Mouse (Mus musculus) activated CD4-positive, CD25-positive, alpha-beta regulatory T cell, adult 4 months (primary cell): ENCODE measurements around the gene Bbs9. TPM values are rescaled to one million over a fixed set of nuclear protein-coding genes. Genes with fewer than 3 reads are reported as not detected.
"Not testable (repeated sequence)": the region's sequence is repeated elsewhere in the genome, so short reads cannot be mapped to it uniquely, and the experiment has no call there.

Experiments used
- ATAC-seq: one replicate; pipeline ENCODE4 v1.8.0; 2017
- polyA plus RNA-seq, 2 experiments: library from polyadenylated mRNA; unstranded; fragments of 100-300 nt; shearing (Covaris generic); gene quantifications; one replicate each; pipeline ENCODE4 v1.2.1; 2017

Gene Bbs9
- polyA plus RNA-seq = 10 to 100 TPM; 10.7 to 15.1 TPM

GRCm38 (mm10) chr9:22475424-22475868 is at the start of gene Bbs9:
TSS of gene Bbs9 (plus strand) at chr9:22475715.
- ATAC-seq = peak; percentile 99

- ATAC-seq = no peak
Observed at GRCm38 (mm10) chr9:22428028-22428665, 47.4 kb upstream of the Bbs9 start.

- no peak for ATAC-seq
Observed at GRCm38 (mm10) chr9:22428666-22429410, 46.7 kb upstream of the Bbs9 start.

- peak; percentile 36 for ATAC-seq
Observed at GRCm38 (mm10) chr9:22429533-22430241, 45.8 kb upstream of the Bbs9 start.

GRCm38 (mm10) chr9:22430315-22430840 is 45.1 kb upstream of the Bbs9 start:
- ATAC-seq = no peak

- no peak for ATAC-seq
Observed at GRCm38 (mm10) chr9:22433221-22433620, 42.3 kb upstream of the Bbs9 start.

- no peak for ATAC-seq
Observed at GRCm38 (mm10) chr9:22434101-22434500, 41.4 kb upstream of the Bbs9 start.

GRCm38 (mm10) chr9:22438826-22439225 is 36.7 kb upstream of the Bbs9 start:
- ATAC-seq = no peak

- no peak for ATAC-seq
Observed at GRCm38 (mm10) chr9:22443157-22443556, 32.4 kb upstream of the Bbs9 start.

GRCm38 (mm10) chr9:22445123-22445522 is 30.4 kb upstream of the Bbs9 start:
- no peak for ATAC-seq

GRCm38 (mm10) chr9:22447213-22447612 is 28.3 kb upstream of the Bbs9 start:
- ATAC-seq = no peak

- no peak for ATAC-seq
Observed at GRCm38 (mm10) chr9:22448420-22448819, 27.1 kb upstream of the Bbs9 start.

- ATAC-seq = no peak
Observed at GRCm38 (mm10) chr9:22449209-22449608, 26.3 kb upstream of the Bbs9 start.

GRCm38 (mm10) chr9:22452697-22453096 is 22.8 kb upstream of the Bbs9 start:
- no peak for ATAC-seq

GRCm38 (mm10) chr9:22453501-22453924 is 22.0 kb upstream of the Bbs9 start:
- no peak for ATAC-seq

GRCm38 (mm10) chr9:22453990-22454389 is 21.5 kb upstream of the Bbs9 start, which contains the start of gene Gm17545:
TSS of gene Gm17545 (plus strand) at chr9:22454290.
- ATAC-seq = not testable (repeated sequence)

GRCm38 (mm10) chr9:22455041-22455440 is 20.5 kb upstream of the Bbs9 start:
- ATAC-seq = no peak

GRCm38 (mm10) chr9:22457142-22457835 is 18.2 kb upstream of the Bbs9 start:
- no peak for ATAC-seq

- no peak for ATAC-seq
Observed at GRCm38 (mm10) chr9:22461946-22462345, 13.6 kb upstream of the Bbs9 start.

- no peak for ATAC-seq
Observed at GRCm38 (mm10) chr9:22466212-22466611, 9.3 kb upstream of the Bbs9 start.

GRCm38 (mm10) chr9:22467371-22468169 is 7.9 kb upstream of the Bbs9 start:
- ATAC-seq = peak; percentile 47
